Mouse (Mus musculus) midbrain, embryonic 15.5 days (tissue): ENCODE measurements at regions not wholly inside any gene's neighbourhood (a gene's known extent, or its start where the extent isn't known, plus 50 kb on each side); places are given as distances from the start of the nearest gene placed in this dataset.
"Not testable (repeated sequence)": the region's sequence is repeated elsewhere in the genome, so short reads cannot be mapped to it uniquely, and the experiment has no call there.

Source experiments
- ATAC-seq: fragments of 200-750 bp; cut with Nextera tagmentation; replicated peaks from 2 replicates; pipeline ENCODE4 v1.8.0; 2017; ENCODE audit warnings: moderate TSS enrichment
- H3K27ac ChIP-seq: fragments of 300-500 bp; sonication (generic); 2 replicates; pipeline ENCODE4 v1.5.1; 2015; ENCODE audit warnings: mild to moderate bottlenecking, inconsistent platforms
- H3K27me3 ChIP-seq: fragments of 300-500 bp; sonication (generic); replicated peaks from 2 replicates; pipeline ENCODE4 v1.6.1; 2015; ENCODE audit warnings: inconsistent platforms
- H3K36me3 ChIP-seq: fragments of 300-500 bp; sonication (generic); replicated peaks from 2 replicates; pipeline ENCODE4 v1.6.1; 2015; ENCODE audit warnings: inconsistent platforms
- H3K4me1 ChIP-seq: fragments of 300-500 bp; sonication (generic); 2 replicates; pipeline ENCODE4 v1.6.1; 2015; ENCODE audit warnings: inconsistent platforms
- H3K4me2 ChIP-seq: fragments of 300-500 bp; sonication (generic); 2 replicates; pipeline ENCODE4 v1.6.1; 2015; ENCODE audit warnings: inconsistent platforms, mild to moderate bottlenecking, moderate library complexity
- H3K4me3 ChIP-seq: fragments of 300-500 bp; sonication (generic); 2 replicates; pipeline ENCODE4 v1.5.1; 2015; ENCODE audit warnings: mild to moderate bottlenecking, inconsistent platforms
- H3K9ac ChIP-seq: fragments of 300-500 bp; sonication (generic); 2 replicates; pipeline ENCODE4 v1.6.1; 2015; ENCODE audit warnings: mild to moderate bottlenecking, inconsistent platforms
- H3K9me3 ChIP-seq: fragments of 300-500 bp; sonication (generic); 2 replicates; pipeline ENCODE4 v1.6.1; 2016; ENCODE audit warnings: inconsistent platforms
- WGBS: fragments of 180-500 bp; shearing (Covaris S2); methylation state at CpG from one replicate; pipeline ENCODE4 v1.1.7; 2015; ENCODE audit warnings: mixed read lengths; 5-methylcytosine and 5-hydroxymethylcytosine counted together

DNA sequence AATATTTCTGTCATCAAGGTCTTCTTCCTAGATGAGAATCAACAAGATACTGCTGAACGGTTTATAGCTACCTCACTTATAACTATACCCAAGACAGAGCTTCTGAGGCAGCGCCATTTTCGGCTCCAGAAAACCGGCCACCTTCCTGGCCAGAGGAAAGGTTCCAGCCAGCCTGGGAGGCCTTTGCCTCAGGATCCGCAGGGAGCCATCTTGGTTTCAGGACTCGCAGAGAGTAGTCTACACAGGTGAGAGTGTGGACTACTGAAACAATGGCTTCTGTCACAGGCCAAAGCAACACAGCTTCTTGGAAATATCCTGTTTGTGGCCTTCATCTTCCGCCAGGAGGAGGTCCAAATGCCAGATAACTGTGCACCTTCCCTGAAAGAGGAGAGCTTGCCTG, 447.5 kb downstream of the Kcnt2 start:
- ATAC-seq, result no peak

DNA sequence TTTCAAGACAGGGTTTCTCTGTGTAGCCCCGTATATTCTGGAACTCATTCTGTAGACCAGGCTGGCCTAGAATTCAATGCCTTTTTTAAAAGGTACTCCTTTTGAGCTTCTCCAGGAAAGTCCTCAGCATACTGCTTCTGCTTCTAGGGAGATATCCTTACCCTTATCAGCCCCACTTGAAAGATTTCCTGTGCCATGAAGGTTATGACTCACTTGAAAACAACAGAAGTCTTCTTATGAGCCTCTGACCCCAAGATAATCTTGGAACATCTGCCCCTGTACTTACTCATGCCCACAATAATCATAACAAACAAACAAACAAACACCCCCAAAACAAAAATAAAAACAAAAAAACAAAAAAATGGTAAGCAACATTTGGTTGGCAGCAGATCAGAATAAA, 484.2 kb downstream of the Kcnt2 start:
- no peak for ATAC-seq
- no peaks in the 10 kb centered on the region for H3K4me1 ChIP-seq
- WGBS, result 96% methylated on average over 1 of the region's 1 CpGs

More for the DNA sequence above, 447.5 kb downstream of the Kcnt2 start:
- Histone ChIP-seq H3K9me3 (no peaks in the 10 kb centered on the region), H3K27ac (no peak overlapping the region), H3K4me3 (no peak overlapping the region), H3K9ac (no peak overlapping the region), H3K4me1 (no peaks in the 10 kb centered on the region), H3K4me2 (no peak overlapping the region), H3K36me3 (no peaks in the 10 kb centered on the region), H3K27me3 (no peaks in the 10 kb centered on the region)
- WGBS, result 93% methylated on average over 7 of the region's 7 CpGs

DNA sequence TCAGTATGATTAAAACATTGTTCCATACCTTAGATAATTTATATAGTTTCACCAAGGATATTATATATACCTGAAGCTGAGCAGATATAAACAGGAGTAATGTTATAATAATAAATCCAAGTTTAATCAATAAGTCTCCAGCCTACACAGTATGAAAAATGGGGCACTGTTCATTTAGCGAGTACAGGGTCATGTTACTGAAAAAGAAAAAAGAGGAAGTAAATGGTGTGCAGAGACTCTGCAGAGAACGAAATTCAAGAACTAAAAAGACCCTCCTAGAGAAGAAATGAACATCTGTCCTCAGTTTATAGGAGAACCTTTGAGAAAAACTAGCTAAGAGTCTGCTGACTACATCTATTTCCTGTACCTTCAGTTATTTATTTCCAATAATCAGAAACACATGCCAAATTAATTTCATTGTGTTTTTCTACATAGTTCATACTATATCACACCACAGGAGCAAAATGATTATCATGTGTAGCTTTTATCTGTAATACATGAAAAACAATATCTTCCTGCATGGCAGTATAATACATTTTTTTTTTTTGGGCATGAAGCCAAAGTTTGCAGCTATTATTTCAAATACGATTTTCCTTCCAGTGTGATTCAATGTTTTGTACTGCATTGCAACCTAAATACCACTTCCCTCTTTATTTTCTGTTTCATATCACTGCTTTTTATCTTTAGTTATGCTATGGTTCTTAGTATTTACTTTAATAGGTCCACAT, 493.2 kb downstream of the Kcnt2 start:
- no peak overlapping the region for H3K27ac ChIP-seq
- no peak overlapping the region for H3K4me2 ChIP-seq
- WGBS, result 82% methylated on average over 3 of the region's 3 CpGs
- no peaks in the 10 kb centered on the region for H3K36me3 ChIP-seq
- H3K9ac ChIP-seq, result no peak overlapping the region
- no peak for ATAC-seq
- no peak overlapping the region for H3K4me3 ChIP-seq
- no peaks in the 10 kb centered on the region for H3K9me3 ChIP-seq
- H3K27me3 ChIP-seq, result no peaks in the 10 kb centered on the region
- no peaks in the 10 kb centered on the region for H3K4me1 ChIP-seq

More for the DNA sequence above, 484.2 kb downstream of the Kcnt2 start:
- Histone ChIP-seq H3K27ac (no peak overlapping the region), H3K9ac (no peak overlapping the region), H3K9me3 (no peaks in the 10 kb centered on the region), H3K36me3 (no peaks in the 10 kb centered on the region), H3K4me2 (no peak overlapping the region), H3K27me3 (no peaks in the 10 kb centered on the region), H3K4me3 (no peak overlapping the region)

DNA sequence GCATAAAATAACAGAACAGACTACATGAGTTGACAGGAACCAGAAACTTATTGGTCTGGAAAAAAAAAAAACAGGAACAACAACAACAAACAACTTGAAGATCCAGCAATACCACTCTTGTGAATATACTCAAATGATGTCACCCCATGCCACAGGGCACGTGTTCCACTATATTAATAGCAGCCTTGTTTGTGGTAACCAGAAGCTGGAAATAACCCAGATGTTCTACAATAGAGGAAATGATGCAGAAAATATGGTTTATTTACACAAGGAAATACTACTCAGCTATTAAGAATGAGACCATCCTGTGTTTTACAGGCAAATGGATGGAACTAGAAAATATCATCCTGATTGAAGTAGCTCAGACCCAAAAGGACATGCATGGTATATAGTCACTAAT, 494.1 kb downstream of the Kcnt2 start:
- Histone ChIP-seq H3K27me3 (no peaks in the 10 kb centered on the region), H3K4me2 (no peak overlapping the region), H3K4me1 (no peaks in the 10 kb centered on the region), H3K27ac (no peak overlapping the region), H3K9ac (no peak overlapping the region), H3K9me3 (no peaks in the 10 kb centered on the region), H3K36me3 (no peaks in the 10 kb centered on the region), H3K4me3 (no peak overlapping the region)
- no peak for ATAC-seq
- WGBS, result 80% methylated on average over 1 of the region's 1 CpGs

DNA sequence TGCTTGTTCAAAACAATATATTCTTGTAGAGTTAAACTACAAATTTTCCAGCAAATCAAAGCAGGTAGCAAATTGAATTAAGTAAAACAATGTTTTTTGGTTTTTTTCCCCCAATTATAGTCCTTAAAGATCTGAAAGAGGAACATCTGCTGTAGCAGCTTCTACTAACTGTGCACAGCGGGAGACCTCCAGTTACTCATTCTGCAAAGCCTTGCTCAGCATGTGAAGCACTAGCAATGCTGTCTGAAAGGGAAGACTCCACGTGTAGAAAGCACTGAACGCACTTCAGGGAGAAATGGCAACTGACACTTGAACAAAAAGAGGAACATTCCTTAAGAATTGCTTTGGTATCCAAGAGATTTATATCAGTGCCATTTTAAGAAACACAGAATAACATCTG, 502.1 kb downstream of the Kcnt2 start:
- ATAC-seq, result 0 out of 2 replicates have a peak, but pooled peaks have one; percentile 66
- WGBS, result 3% methylated on average over 3 of the region's 3 CpGs

DNA sequence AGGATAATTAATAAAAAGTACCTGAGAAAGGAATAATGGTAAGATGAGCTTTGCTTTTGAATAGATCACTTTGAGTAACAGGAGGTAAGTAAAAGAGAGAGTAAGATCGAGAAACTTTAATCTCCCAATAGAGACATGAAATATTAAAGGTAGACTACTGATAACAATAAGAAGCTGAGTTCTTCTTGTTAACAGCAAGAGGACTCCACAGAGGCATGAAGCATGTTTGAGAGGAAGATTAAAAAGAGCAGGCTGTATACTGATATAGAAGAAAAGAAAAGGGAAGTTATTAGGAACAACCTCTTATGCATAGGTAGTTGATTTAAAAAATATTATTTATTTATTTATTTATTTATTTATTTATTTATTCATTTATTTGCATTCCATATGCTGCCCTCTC, 519.9 kb downstream of the Kcnt2 start:
- H3K9ac ChIP-seq, result no peak overlapping the region
- no peaks in the 10 kb centered on the region for H3K9me3 ChIP-seq
- WGBS, result 88% methylated on average over 1 of the region's 1 CpGs
- ATAC-seq, result no peak
- H3K27me3 ChIP-seq, result no peaks in the 10 kb centered on the region
- H3K27ac ChIP-seq, result no peak overlapping the region
- no peaks in the 10 kb centered on the region for H3K4me1 ChIP-seq
- no peaks in the 10 kb centered on the region for H3K36me3 ChIP-seq
- no peak overlapping the region for H3K4me3 ChIP-seq
- no peak overlapping the region for H3K4me2 ChIP-seq

More for the DNA sequence above, 502.1 kb downstream of the Kcnt2 start:
- Histone ChIP-seq H3K4me2 (no peak overlapping the region), H3K4me1 (0 out of 2 replicates have a peak, but pooled peaks cover 3% of the 10 kb centered on the region), H3K27me3 (no peaks in the 10 kb centered on the region), H3K9me3 (no peaks in the 10 kb centered on the region), H3K27ac (no peak overlapping the region), H3K36me3 (no peaks in the 10 kb centered on the region), H3K4me3 (no peak overlapping the region), H3K9ac (no peak overlapping the region)

DNA sequence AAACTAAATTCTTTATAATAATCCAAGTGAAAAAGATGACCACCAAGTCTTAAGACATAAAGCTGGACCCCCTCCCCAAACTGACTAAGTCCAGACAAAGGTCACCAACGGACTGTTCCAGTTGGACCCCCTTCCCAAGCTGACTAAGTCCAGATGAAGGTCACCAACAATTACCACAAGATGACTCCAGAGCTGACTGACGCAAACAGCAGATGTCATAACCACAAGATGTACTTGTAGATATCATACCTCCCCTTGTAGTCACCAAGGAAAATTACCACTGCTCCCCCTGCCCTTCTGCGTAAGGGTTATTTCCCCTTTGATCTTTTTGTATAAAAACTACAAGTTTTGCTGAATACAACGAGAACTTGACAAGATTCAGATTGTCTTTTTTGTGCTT, 527.8 kb downstream of the Kcnt2 start:
- not testable (repeated sequence) for ATAC-seq, H3K36me3 ChIP-seq, H3K27me3 ChIP-seq, H3K4me2 ChIP-seq, H3K4me1 ChIP-seq, H3K9ac ChIP-seq, H3K4me3 ChIP-seq, H3K9me3 ChIP-seq, H3K27ac ChIP-seq
- WGBS, result 84% methylated on average over 4 of the region's 4 CpGs

DNA sequence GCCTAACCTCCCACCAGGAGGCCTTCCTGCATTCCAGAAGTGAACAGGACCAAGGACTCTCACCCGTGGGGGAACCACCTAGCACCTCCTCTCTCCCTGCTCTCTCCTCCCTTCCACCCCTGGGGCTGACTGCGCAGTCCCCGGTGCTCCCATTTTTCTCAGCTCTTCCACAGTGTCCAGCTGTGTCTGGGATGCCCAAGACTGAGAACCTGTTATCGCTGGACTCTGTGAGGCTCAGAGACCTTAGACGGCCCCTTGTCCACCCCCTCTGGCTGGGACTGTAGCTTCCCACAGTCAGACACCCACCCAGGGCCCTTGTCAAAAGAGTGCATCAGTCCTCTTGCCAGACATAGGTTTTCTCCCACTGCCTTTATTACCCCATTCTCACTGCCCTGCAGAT, 564.2 kb downstream of the Kcnt2 start:
- Histone ChIP-seq H3K4me1 (no peaks in the 10 kb centered on the region), H3K4me3 (no peak overlapping the region), H3K4me2 (no peak overlapping the region), H3K9me3 (no peaks in the 10 kb centered on the region), H3K27ac (no peak overlapping the region), H3K27me3 (no peaks in the 10 kb centered on the region), H3K9ac (no peak overlapping the region), H3K36me3 (no peaks in the 10 kb centered on the region)
- no peak for ATAC-seq
- 84% methylated on average over 5 of the region's 5 CpGs for WGBS

DNA sequence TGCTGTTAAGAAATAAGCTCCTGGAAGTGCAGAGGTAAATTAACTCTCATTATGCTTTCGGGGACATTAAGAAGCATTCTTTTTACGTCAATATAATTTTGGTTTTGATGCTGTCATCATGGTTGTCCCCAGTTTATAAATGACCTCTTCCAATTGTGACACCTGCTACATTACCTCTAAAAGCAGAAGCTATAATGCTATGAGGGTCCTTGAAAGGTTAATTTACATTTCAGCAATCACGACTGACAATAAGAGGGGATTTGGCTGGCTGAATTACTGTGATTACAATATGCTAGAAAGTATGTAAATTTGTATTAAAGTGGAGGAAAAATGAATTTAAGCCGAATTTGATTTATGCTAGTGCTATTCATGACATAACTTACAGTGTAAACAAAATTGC, 592.8 kb downstream of the Kcnt2 start:
- H3K36me3 ChIP-seq, result no peaks in the 10 kb centered on the region
- no peak for ATAC-seq
- no peak overlapping the region for H3K4me3 ChIP-seq
- no peaks in the 10 kb centered on the region for H3K27me3 ChIP-seq
- no peak overlapping the region for H3K9ac ChIP-seq
- H3K4me2 ChIP-seq, result no peak overlapping the region
- no peaks in the 10 kb centered on the region for H3K4me1 ChIP-seq
- H3K9me3 ChIP-seq, result no peaks in the 10 kb centered on the region
- WGBS, result 71% methylated on average over 4 of the region's 4 CpGs
- no peak overlapping the region for H3K27ac ChIP-seq

DNA sequence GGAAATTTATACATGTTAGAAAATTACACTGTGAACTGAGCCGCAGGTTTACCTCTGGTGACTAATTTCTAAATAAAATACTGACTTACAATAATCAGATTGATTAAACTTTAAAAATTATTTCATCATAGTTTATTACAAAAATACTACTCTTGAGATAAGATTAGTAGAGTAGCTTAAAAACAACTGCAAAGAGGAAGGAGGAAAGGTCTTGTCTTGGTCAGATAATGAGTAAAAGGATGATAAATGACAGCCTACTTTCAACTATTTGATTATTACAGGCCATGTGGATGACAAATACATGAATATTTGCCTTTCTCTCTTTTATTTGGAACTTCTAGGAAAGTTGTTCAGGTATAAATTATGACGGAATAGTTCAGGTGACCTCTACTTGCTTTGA, 594.6 kb downstream of the Kcnt2 start:
- 95% methylated on average over 2 of the region's 2 CpGs for WGBS
- no peak for ATAC-seq
- H3K4me2 ChIP-seq, result no peak overlapping the region
- H3K36me3 ChIP-seq, result no peaks in the 10 kb centered on the region
- H3K27me3 ChIP-seq, result no peaks in the 10 kb centered on the region
- H3K27ac ChIP-seq, result no peak overlapping the region
- H3K9me3 ChIP-seq, result no peaks in the 10 kb centered on the region
- no peaks in the 10 kb centered on the region for H3K4me1 ChIP-seq
- H3K4me3 ChIP-seq, result no peak overlapping the region
- no peak overlapping the region for H3K9ac ChIP-seq

DNA sequence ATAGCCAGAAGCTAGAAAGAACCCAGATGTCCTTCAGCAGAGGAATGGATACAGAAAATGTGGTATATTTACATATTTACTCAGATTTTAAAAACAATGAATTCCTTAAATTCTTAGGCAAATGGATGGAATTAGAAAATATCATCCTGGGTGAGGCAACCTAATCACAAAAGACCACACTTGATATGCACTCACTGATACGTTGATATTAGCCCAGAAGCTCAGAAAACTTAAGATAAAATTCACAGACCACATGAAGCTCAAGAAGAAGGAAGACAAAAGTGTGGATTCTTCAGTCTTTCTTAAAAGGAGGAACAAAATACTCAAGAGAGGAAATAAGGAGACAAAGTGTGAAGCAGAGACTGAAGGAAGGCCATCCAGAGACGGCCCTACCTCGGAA, 602.1 kb downstream of the Kcnt2 start:
- H3K27me3 ChIP-seq, H3K4me1 ChIP-seq, ATAC-seq, H3K9ac ChIP-seq, H3K36me3 ChIP-seq, H3K4me3 ChIP-seq, H3K4me2 ChIP-seq, H3K9me3 ChIP-seq, H3K27ac ChIP-seq: not testable (repeated sequence)
- 63% methylated on average over 3 of the region's 3 CpGs for WGBS

DNA sequence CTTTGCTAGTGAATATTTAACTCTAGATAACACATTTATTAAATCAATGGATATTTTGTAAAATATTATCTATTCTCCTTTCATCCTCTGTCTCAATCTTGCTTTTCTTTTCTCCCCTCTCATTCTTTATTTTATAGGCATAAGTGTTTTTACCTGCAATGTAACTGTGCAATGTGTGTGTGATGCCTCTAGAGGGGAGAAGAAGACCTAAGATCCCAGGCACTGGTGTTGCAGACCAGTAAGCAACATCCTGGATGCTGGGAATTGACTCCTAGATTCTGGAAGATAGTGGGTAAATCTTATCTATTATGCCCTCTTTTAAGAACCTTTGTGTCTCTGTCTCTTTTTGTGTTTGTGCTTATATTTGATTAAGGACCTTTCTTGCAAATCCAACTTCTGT, 605.6 kb downstream of the Kcnt2 start:
- H3K27me3 ChIP-seq, result no peaks in the 10 kb centered on the region

More for the DNA sequence above, 605.6 kb downstream of the Kcnt2 start:
- ATAC-seq, result no peak
- H3K4me1 ChIP-seq, result no peaks in the 10 kb centered on the region
- H3K4me2 ChIP-seq, result no peak overlapping the region
- H3K36me3 ChIP-seq, result no peaks in the 10 kb centered on the region
- H3K4me3 ChIP-seq, result no peak overlapping the region
- H3K9me3 ChIP-seq, result no peaks in the 10 kb centered on the region
- H3K9ac ChIP-seq, result no peak overlapping the region
- no peak overlapping the region for H3K27ac ChIP-seq
